Mouse (Mus musculus): ENCODE results near the gene Igsf3. TPM values are rescaled to one million over a fixed set of nuclear protein-coding genes. Genes with fewer than 3 reads are reported as not detected.

The Igsf3 gene
- 19.1 and 19.3 TPM in 2 replicates for polyA plus RNA-seq (2014; fragmentation: Nextera tagmentation; extraction: Ambion mirVana)

DNA sequence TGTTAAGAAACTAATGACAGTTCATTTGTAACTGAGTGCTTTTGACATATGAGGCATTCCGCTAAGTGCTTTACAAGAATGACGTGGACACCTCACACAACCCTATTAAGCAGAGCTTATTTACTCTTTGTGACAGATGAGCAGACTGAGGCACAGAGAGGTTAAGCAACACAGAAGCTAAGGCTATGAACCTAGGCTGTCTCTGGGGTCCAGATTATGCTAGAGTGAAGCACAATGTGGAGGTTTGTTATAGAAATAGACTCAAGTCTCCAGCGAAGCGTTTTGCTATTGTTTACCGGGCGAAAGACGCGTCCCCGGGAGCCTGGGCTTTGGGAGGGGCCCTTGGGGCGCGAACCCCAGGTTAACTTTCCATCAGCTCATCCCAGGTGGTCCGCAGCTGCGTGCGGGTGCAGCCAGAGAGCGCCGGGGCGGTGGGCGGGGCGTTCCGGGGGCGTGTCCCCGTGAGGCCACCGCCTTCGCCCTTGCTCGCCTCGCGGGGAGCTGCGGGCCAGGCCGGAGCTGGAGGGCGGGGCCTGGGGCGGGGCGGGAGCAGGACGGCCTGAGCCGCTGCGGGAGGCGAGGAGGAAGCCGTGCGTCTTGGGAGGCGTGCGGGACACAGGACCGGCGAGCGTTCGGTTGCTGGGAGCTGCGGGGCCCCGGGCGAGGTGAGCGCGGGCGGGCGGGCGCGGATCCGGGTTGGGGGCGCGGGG lies at the start of gene Igsf3:
Igsf3 (plus strand) TSS at position 546 of the 710 bp plus-strand sequence.
- Histone ChIP-seq H3K4me2 (ENCODE audit: low read depth, low read length, severe bottlenecking) (peak within 1 kb of the TSS; percentile 97), H3K4me3 (ENCODE audit: low read depth, low read length) (peak within 1 kb of the TSS; percentile 78), H3K9ac (ENCODE audit: low read length) (peak within 1 kb of the TSS; percentile 73), H3K4me1 (replicated peaks; ENCODE audit: control insufficient read depth, insufficient read depth, low read length) (peaks cover 23% of the 10 kb centered on the region), H3K36me3 (ENCODE audit: control insufficient read depth, insufficient read depth, low read length) (no peaks in the 10 kb centered on the region), H3K9me3 (ENCODE audit: control insufficient read depth, low read length) (no peaks in the 10 kb centered on the region), H3K27ac (ENCODE audit: low read depth, low read length) (no peak within 1 kb of the TSS), H3K27me3 (ENCODE audit: control insufficient read depth, insufficient read depth, low read length) (no peaks in the 10 kb centered on the region)
- peak; percentile 85 for ATAC-seq (replicated peaks; ENCODE audit: low FRiP score)
- 5% methylated on average over 34 of the region's 56 CpGs for WGBS
- peak; percentile 92 for DNase-seq (ENCODE audit: low spot score)

DNA sequence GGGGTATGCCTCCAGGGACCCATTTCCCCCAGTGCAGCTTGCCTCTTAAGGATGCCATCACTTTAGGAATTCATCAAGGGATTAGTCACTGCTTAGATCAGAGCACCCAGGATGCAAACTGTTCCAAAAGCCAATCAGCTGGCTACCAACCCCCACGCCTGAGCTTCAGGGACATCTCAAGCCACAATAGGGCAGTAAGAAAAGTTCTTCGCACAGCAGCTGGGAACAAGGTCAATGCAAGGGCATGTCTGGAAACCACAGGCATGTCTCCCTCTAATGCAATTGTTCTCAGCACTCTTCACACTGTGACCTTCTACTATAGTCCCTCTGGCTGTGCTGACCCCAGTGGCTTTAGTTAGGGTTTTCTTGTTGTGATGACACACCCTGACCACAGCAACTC lies 49.6 kb upstream of the Igsf3 start:
- Histone ChIP-seq H3K4me1 (replicated peaks; ENCODE audit: control insufficient read depth, insufficient read depth, low read length) (no peaks in the 10 kb centered on the region), H3K36me3 (ENCODE audit: control insufficient read depth, insufficient read depth, low read length) (no peaks in the 10 kb centered on the region), H3K27me3 (ENCODE audit: control insufficient read depth, insufficient read depth, low read length) (no peaks in the 10 kb centered on the region), H3K4me2 (ENCODE audit: low read depth, low read length, severe bottlenecking) (no peak overlapping the region), H3K4me3 (ENCODE audit: low read depth, low read length) (no peak overlapping the region), H3K9ac (ENCODE audit: low read length) (no peak overlapping the region), H3K27ac (ENCODE audit: low read depth, low read length) (no peak overlapping the region), H3K9me3 (ENCODE audit: control insufficient read depth, low read length) (no peaks in the 10 kb centered on the region)
- 68% methylated on average over 2 of the region's 2 CpGs for WGBS
- DNase-seq (ENCODE audit: low spot score) = peak; percentile 20
- no peak for ATAC-seq (replicated peaks; ENCODE audit: low FRiP score)

DNA sequence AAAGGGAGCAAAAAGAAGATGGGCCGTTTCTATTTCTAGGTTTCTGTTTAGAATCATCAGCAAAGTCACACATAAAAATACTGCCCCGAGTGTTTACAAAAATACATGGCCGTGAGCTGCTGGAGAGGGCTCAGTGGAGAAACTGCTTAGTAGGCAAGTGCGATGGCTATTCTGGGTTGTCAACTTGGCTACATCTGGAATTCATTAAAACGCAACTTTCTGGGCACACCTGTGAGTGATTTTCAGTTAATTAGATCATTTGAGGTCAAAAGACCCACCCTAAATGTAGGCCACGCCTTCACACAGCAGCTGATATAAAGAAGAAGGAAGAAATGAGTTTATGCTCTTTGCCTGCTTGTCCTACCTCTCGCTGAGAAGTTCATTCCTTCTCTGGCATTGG lies 48.3 kb upstream of the Igsf3 start:
- WGBS = 80% methylated on average over 7 of the region's 7 CpGs
- Histone ChIP-seq H3K27ac (ENCODE audit: low read depth, low read length) (no peak overlapping the region), H3K36me3 (ENCODE audit: control insufficient read depth, insufficient read depth, low read length) (no peaks in the 10 kb centered on the region), H3K4me2 (ENCODE audit: low read depth, low read length, severe bottlenecking) (no peak overlapping the region), H3K4me3 (ENCODE audit: low read depth, low read length) (no peak overlapping the region), H3K27me3 (ENCODE audit: control insufficient read depth, insufficient read depth, low read length) (no peaks in the 10 kb centered on the region), H3K4me1 (replicated peaks; ENCODE audit: control insufficient read depth, insufficient read depth, low read length) (no peaks in the 10 kb centered on the region), H3K9me3 (ENCODE audit: control insufficient read depth, low read length) (no peaks in the 10 kb centered on the region), H3K9ac (ENCODE audit: low read length) (no peak overlapping the region)
- DNase-seq (ENCODE audit: low spot score) (peak; percentile 42), ATAC-seq (replicated peaks; ENCODE audit: low FRiP score) (no peak)

DNA sequence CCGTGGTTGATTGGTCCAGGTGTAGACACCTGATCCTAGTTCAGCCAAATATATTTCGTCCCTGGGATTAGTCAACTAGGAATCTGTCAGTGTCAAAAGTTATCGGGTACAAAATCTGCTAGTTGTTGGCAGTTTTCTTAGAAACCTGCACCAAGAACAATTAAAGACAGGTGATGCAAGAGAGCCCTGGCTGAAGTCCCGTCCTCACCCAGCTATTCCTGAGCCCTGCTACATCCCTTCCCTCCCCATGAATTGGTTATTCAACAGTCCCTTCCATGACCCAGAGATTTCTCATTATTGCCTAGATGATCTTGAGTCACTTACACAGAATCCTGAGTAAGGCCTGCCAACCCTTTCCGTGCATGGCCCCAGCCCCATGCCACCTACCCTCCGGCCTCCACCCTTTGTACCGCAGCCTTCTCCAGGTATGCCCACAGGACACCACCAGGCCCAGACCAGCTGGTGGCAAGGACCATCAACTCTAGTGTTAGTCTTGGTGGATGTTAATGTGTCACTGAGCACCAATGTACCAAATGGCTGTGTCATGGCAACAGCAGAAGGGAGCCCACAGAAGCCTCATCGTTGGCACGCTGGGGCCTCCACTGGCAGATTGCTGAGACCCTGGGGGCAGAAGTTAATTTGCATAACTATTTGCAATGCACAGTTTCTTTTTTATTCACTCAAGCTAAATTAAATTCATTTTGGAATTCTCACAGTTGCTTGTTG lies 33.5 kb upstream of the Igsf3 start:
- no peak overlapping the region for H3K27ac ChIP-seq (ENCODE audit: low read depth, low read length)
- ATAC-seq (replicated peaks; ENCODE audit: low FRiP score) (no peak), DNase-seq (ENCODE audit: low spot score) (peak; percentile 48)
- no peaks in the 10 kb centered on the region; the same call in 1 of the 2 replicates for H3K9me3 ChIP-seq (ENCODE audit: control insufficient read depth, low read length)
- H3K9ac ChIP-seq (ENCODE audit: low read length) = no peak overlapping the region
- H3K4me1 ChIP-seq (replicated peaks; ENCODE audit: control insufficient read depth, insufficient read depth, low read length) = no peaks in the 10 kb centered on the region
- no peak overlapping the region for H3K4me2 ChIP-seq (ENCODE audit: low read depth, low read length, severe bottlenecking)
- 91% methylated on average over 9 of the region's 9 CpGs for WGBS
- H3K4me3 ChIP-seq (ENCODE audit: low read depth, low read length) = no peak overlapping the region
- no peaks in the 10 kb centered on the region for H3K27me3 ChIP-seq (ENCODE audit: control insufficient read depth, insufficient read depth, low read length)
- no peaks in the 10 kb centered on the region for H3K36me3 ChIP-seq (ENCODE audit: control insufficient read depth, insufficient read depth, low read length)

DNA sequence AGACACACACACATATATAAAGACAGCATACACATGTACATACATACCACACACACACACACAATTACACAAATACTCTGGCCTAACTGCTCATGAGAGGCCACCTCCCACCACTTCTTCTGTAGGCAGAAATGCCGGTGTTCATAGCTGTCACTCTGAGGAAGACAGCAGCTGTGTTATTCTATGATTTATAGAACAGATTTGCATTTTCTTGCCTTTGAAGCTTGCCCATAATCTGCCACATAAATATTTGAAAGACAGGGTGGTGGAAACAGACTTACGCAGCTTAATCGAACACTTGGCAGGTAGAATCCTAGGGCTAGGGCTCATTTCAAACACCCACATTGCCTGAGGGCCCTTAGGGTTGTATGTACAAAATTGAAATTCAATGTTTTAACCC lies 32.6 kb upstream of the Igsf3 start:
- WGBS = 91% methylated on average over 3 of the region's 3 CpGs
- no peaks in the 10 kb centered on the region; the same call in 1 of the 2 replicates for H3K9me3 ChIP-seq (ENCODE audit: control insufficient read depth, low read length)
- no peak overlapping the region for H3K9ac ChIP-seq (ENCODE audit: low read length)
- H3K4me3 ChIP-seq (ENCODE audit: low read depth, low read length) = no peak overlapping the region
- ATAC-seq (replicated peaks; ENCODE audit: low FRiP score) (no peak), DNase-seq (ENCODE audit: low spot score) (peak; percentile 30)
- H3K27ac ChIP-seq (ENCODE audit: low read depth, low read length) = no peak overlapping the region
- H3K36me3 ChIP-seq (ENCODE audit: control insufficient read depth, insufficient read depth, low read length) = no peaks in the 10 kb centered on the region
- H3K27me3 ChIP-seq (ENCODE audit: control insufficient read depth, insufficient read depth, low read length) = no peaks in the 10 kb centered on the region
- H3K4me2 ChIP-seq (ENCODE audit: low read depth, low read length, severe bottlenecking) = no peak overlapping the region
- 0 out of 2 replicates have a peak, but pooled peaks cover 3% of the 10 kb centered on the region for H3K4me1 ChIP-seq (replicated peaks; ENCODE audit: control insufficient read depth, insufficient read depth, low read length)

DNA sequence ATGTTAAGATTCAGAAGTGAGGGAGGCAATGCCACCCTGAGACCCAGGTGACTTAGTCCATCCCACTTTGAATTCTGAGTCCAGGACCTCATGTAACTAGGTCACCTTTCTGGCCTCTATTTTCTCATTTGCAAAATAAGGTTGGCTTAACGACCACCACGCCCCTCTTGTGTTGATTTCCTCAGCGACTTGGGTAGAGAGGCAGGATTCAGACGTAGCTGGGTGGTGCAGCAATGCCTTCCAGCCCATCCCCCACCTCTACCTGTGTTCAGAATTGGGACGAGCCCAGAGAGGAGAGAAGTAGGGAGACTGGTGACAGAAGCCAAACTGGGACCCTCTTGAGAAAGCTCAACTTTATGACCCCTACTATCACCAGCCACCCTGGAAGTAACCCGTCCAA lies 31.6 kb upstream of the Igsf3 start:
- Histone ChIP-seq H3K4me3 (ENCODE audit: low read depth, low read length) (no peak overlapping the region), H3K27ac (ENCODE audit: low read depth, low read length) (no peak overlapping the region), H3K4me2 (ENCODE audit: low read depth, low read length, severe bottlenecking) (no peak overlapping the region), H3K27me3 (ENCODE audit: control insufficient read depth, insufficient read depth, low read length) (no peaks in the 10 kb centered on the region), H3K9me3 (ENCODE audit: control insufficient read depth, low read length) (no peaks in the 10 kb centered on the region; the same call in 1 of the 2 replicates), H3K36me3 (ENCODE audit: control insufficient read depth, insufficient read depth, low read length) (no peaks in the 10 kb centered on the region), H3K4me1 (replicated peaks; ENCODE audit: control insufficient read depth, insufficient read depth, low read length) (peaks cover 6% of the 10 kb centered on the region; the same call in 1 of the 2 replicates), H3K9ac (ENCODE audit: low read length) (no peak overlapping the region)
- ATAC-seq (replicated peaks; ENCODE audit: low FRiP score) (no peak), DNase-seq (ENCODE audit: low spot score) (peak; percentile 5)
- 71% methylated on average over 6 of the region's 6 CpGs for WGBS

DNA sequence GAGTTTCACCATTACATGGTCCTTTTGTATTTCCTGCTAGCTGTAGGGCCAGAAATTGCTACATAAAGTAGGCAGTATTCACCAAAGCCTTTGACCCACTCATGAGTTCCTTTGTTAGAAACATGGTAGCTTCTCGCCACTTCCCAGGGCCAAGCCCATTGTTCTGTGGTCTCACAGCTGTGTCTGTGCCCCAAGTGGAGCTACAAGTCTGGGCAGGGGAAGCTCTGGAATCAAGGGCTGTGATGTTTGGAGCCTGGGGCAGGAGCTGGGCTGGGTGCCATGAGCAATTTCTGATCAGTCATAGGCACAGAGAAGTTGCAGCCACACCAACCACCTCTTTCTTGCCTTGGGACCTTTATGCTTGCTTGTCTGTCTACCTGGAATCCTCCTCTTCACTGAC lies 30.1 kb upstream of the Igsf3 start:
- H3K9ac ChIP-seq (ENCODE audit: low read length) = no peak overlapping the region
- H3K27ac ChIP-seq (ENCODE audit: low read depth, low read length) = no peak overlapping the region
- H3K27me3 ChIP-seq (ENCODE audit: control insufficient read depth, insufficient read depth, low read length) = no peaks in the 10 kb centered on the region
- H3K4me3 ChIP-seq (ENCODE audit: low read depth, low read length) = no peak overlapping the region
- no peaks in the 10 kb centered on the region for H3K36me3 ChIP-seq (ENCODE audit: control insufficient read depth, insufficient read depth, low read length)
- no peaks in the 10 kb centered on the region; the same call in 1 of the 2 replicates for H3K9me3 ChIP-seq (ENCODE audit: control insufficient read depth, low read length)
- DNase-seq (ENCODE audit: low spot score) (peak; percentile 21), ATAC-seq (replicated peaks; ENCODE audit: low FRiP score) (no peak)
- H3K4me1 ChIP-seq (replicated peaks; ENCODE audit: control insufficient read depth, insufficient read depth, low read length) = peaks cover 6% of the 10 kb centered on the region; the same call in 1 of the 2 replicates
- WGBS = 85% methylated on average over 1 of the region's 1 CpGs
- no peak overlapping the region for H3K4me2 ChIP-seq (ENCODE audit: low read depth, low read length, severe bottlenecking)

DNA sequence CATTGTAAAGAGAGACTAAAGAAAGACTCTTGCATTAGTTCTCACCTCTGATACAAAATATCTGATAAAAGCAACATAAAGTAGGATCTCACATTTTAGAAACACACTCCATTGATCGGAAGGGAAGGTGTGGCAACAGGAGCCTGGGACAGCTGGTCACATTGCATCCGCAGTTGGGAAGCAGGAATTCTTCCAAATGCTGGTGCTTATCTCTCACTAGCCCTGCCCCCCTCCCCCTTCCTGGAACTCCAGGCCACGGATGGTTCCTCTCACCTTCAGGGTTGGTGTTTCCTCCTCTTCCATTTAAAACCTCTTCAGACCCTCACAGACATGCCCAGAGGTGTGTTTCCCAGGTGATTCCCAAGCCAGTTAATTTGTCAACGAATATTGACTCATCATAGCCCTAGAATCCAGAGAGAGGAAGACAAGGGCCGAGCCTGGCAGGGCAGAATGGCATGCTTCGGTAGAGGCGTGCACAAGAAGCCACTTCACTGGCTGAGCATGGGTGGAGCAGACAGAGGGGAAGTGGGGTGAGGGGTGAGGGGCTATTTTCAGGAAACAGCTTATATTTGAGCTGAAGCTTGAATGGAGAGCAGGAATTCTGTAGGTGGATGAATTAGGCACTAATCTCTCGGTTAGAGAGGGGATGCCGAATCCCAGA lies 28.3 kb upstream of the Igsf3 start:
- peak; percentile 32 for DNase-seq (ENCODE audit: low spot score)
- H3K4me3 ChIP-seq (ENCODE audit: low read depth, low read length) = no peak overlapping the region
- H3K4me1 ChIP-seq (replicated peaks; ENCODE audit: control insufficient read depth, insufficient read depth, low read length) = peaks cover 6% of the 10 kb centered on the region; the same call in 1 of the 2 replicates
- no peak overlapping the region for H3K27ac ChIP-seq (ENCODE audit: low read depth, low read length)
- H3K27me3 ChIP-seq (ENCODE audit: control insufficient read depth, insufficient read depth, low read length) = no peaks in the 10 kb centered on the region
- WGBS = 67% methylated on average over 9 of the region's 9 CpGs
- ATAC-seq (replicated peaks; ENCODE audit: low FRiP score) = no peak
- no peaks in the 10 kb centered on the region for H3K9me3 ChIP-seq (ENCODE audit: control insufficient read depth, low read length)
- no peak overlapping the region for H3K4me2 ChIP-seq (ENCODE audit: low read depth, low read length, severe bottlenecking)
- no peak overlapping the region for H3K9ac ChIP-seq (ENCODE audit: low read length)
- no peaks in the 10 kb centered on the region for H3K36me3 ChIP-seq (ENCODE audit: control insufficient read depth, insufficient read depth, low read length)

Data from forebrain, embryonic 11.5 days (tissue).